Mouse (Mus musculus) olfactory bulb, adult 2 months (tissue): ENCODE measurements at regions not wholly inside any gene's neighbourhood (a gene's known extent, or its start where the extent isn't known, plus 50 kb on each side); places are given as distances from the start of the nearest gene placed in this dataset.

Experiments used
- CTCF ChIP-seq: fragments of 200-500 bp; IDR thresholded peaks from 2 replicates; pipeline ENCODE4 v1.5.1; 2012; ENCODE audit warnings: low read depth, mild to moderate bottlenecking, low read length, moderate library complexity; ENCODE audit not compliant: insufficient read depth
- POLR2A ChIP-seq: fragments of 200-500 bp; IDR thresholded peaks from 2 replicates; pipeline ENCODE4 v1.6.1; 2012; ENCODE audit warnings: mild to moderate bottlenecking, low read depth, low read length, moderate library complexity; ENCODE audit not compliant: insufficient read depth

- TF ChIP-seq POLR2A = no peak
- TF ChIP-seq CTCF = no peak
These were observed 73.8 kb upstream of the Pabpc6 start for GRCm38 (mm10) chr17:9743342-9743741.
